Mouse (Mus musculus): ENCODE measurements at regions not wholly inside any gene's neighbourhood (a gene's known extent, or its start where the extent isn't known, plus 50 kb on each side); places are given as distances from the start of the nearest gene placed in this dataset.

DNA sequence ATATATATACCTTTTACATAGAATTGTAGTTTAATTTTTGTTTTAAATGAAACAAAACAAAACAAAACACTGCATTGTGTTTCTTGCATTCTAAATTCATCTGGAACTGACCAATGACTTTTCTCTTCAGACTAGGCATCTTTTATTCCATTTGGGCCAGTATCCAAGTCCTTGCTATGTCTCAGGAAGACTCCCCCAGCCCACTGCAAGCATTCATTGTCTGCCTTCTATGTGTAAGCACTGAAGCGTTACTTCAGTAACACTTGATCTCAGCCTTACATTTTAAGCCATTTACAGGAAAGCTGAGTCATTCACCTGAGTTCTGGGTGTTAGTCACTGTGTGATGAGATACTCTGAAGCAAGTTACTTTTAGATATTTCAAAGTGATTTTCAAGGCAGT lies 425.3 kb upstream of the Ccnh start:
- DNase-seq (ENCODE audit: low spot score): no peak

DNA sequence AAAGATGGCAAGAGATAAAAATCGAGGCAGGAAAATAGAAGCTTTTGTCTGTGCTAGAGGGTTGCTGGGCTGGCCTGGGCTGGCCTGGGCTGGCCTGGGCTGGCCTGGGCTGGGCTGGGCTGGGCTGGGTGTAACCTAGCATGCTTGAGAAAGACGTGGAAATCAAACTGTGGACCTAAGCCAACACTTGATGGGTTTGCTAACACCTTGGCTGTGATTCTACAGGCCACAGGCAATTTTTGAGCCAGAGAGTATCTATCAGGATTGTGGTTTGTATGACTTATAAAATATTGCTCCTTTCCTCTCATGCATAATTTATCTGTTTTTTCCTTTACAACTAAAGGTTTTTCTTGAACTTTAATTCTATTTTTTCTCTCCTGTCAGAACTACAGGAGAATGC lies 417.3 kb upstream of the Ccnh start:
- no peak for DNase-seq (ENCODE audit: low spot score)

DNA sequence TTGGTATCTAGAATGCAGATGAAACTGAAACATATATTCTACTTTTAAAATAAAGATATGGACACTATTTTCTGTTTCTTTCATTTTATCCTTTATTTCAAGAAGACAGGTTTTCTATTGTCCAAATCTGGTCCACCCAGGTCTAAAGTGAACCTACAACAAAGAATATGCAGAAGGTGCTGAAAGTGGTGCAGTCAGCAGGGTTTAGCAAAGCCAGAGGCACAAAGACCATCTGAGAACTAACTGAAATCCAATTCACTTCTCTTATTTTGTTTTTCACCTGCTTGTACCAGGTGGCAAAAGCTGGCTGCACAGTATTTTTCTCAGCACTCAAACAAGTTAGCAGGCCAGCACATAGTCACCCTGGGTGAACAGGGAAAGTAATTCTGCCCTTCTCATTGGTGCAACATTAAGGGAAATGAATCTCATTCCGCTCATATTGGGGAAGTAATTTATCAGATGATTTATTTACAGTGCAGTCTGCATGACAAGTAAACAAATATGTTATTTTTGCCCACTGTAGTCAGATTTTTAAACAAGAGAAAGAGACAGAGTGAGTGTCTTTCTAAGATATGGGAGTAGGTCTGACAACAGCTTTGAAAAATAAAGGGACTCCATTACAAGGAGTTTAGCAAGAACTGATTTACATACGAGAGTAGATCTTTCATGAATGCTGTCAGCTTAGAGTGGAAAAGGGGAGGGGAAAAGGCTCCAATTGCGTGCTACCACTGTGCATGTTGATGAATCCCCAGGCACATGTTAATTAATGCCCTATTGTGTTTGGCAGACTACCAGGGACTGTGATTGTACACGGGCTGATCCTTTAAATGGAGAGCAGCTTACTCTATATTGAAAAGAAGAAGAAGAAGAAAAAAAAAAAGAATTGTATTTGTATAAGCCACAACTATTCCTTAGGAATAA lies 405.9 kb upstream of the Ccnh start:
- DNase-seq (ENCODE audit: low spot score): no peak

DNA sequence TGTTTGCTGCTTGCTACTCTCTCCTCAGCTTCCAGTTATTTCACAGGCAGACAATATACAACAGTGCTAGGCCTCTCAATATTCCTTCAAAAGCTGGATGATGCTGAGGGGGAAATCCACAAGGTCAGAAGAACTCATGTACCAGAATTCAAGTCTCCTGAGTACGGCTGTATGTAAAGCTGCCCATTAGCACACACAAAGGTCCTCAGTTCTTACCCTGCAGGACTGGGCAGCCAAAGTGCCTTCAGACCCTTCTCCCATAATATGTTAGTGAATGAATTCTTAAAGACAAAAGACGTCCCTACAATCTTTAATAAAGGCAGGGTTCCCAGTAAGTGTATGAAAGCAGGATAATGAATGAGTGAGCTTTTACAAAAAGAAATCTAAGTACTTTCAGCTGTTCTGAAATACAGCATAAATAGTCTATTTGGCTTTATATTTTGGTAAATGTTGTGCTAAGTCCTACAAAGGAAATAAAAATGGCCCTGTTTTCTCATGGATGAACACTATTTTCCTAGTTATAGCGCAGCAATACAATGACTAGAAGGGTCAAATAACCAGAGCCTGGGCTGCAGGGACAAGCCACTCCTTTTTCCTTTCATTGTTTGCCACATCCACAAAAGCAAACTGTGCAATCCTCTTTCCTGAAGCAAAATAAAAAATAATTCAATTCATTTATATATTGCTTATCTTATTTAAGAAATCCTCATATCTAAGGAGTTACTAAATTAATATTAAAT lies 384.8 kb upstream of the Ccnh start:
- no peak for DNase-seq (ENCODE audit: low spot score)

DNA sequence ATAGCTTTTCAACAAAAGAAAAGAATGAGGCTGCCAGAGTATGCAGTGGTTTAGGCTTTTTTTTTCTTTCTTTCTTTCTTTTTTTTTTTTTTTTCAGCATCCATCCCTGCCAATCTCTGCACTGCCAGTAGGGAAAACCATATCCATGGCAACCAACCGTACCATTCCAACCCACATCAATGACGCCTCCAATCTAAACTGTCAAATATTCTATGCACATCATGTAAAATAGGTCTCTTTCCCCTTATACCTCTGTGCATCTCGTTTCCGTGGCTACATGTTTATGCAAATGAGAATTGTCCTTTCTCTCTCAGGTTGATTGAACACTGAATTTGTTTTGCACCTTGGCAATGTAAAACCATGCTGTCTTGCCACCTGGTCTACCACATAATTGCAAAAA lies 384.0 kb upstream of the Ccnh start:
- no peak for DNase-seq (ENCODE audit: low spot score)

DNA sequence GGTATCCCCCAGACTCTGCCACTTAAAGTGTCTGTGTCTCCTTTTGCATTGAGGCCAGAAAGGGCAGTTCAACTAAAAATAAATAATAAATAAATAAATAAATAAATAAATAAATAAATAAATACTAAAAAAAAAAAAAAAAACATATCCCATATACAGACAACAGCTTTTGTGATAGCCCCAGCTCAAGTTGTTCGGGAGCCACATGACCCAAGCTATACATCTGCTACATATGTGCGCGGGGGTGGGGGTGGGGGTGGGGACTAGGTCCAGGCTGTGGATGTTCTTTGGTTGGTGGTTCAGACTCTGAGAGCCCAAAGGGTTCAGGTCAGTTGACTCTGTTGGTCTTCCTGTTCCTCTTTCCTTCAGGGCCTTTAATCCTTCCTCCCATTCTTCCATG lies 379.6 kb upstream of the Ccnh start:
- DNase-seq (ENCODE audit: low spot score): no peak

Measured in urinary bladder, postnatal 25 days (tissue).